Mouse (Mus musculus) spleen, postnatal 36 days (tissue): ENCODE data around the gene 1700029J07Rik.
A peak's percentile ranks its signal among the peaks of the same experiment; 100 is the strongest.

ENCODE experiments used
- DNase-seq, 2 experiments: peaks; one replicate each; pipeline ENCODE4 v3.0.0; 2022; ENCODE audit warnings: low spot score in 2 of 2, mixed read lengths in 1 of 2

Gene 1700029J07Rik

GRCm38 (mm10) chr8:45950622-45951021 lies 24.4 kb downstream of the 1700029J07Rik start:
- DNase-seq = no peak

GRCm38 (mm10) chr8:45946283-45946682 lies 28.8 kb downstream of the 1700029J07Rik start:
- no peak for DNase-seq

GRCm38 (mm10) chr8:45936986-45937385 lies 38.1 kb downstream of the 1700029J07Rik start:
- no peak for DNase-seq

GRCm38 (mm10) chr8:45934582-45935014 lies 40.5 kb downstream of the 1700029J07Rik start, which contains the start of gene Ccdc110:
Ccdc110 (plus strand) TSS chr8:45934619.
- DNase-seq = peak; percentile 84 to 89

- no peak for DNase-seq
Measured at GRCm38 (mm10) chr8:45922116-45922515, 52.9 kb downstream of the 1700029J07Rik start.

GRCm38 (mm10) chr8:45920392-45920791 lies 54.7 kb downstream of the 1700029J07Rik start:
- DNase-seq = no peak

GRCm38 (mm10) chr8:45918891-45919290 lies 56.2 kb downstream of the 1700029J07Rik start:
- no peak for DNase-seq

GRCm38 (mm10) chr8:45917040-45917679 lies 57.9 kb downstream of the 1700029J07Rik start:
- no peak for DNase-seq

- DNase-seq = no peak
Measured at GRCm38 (mm10) chr8:45916496-45916895, 58.6 kb downstream of the 1700029J07Rik start.

GRCm38 (mm10) chr8:45913707-45914106 lies 61.3 kb downstream of the 1700029J07Rik start:
- DNase-seq = no peak

- no peak for DNase-seq
Measured at GRCm38 (mm10) chr8:45906251-45906619, 68.8 kb downstream of the 1700029J07Rik start.

GRCm38 (mm10) chr8:45905591-45906250 lies 69.3 kb downstream of the 1700029J07Rik start:
- no peak for DNase-seq

- DNase-seq = no peak
Measured at GRCm38 (mm10) chr8:45903659-45904058, 71.4 kb downstream of the 1700029J07Rik start.
